Mouse (Mus musculus) cerebellum, postnatal 4 days (tissue): ENCODE data around the gene Cracr2b.
"Not testable (repeated sequence)": the region's sequence is repeated elsewhere in the genome, so short reads cannot be mapped to it uniquely, and the experiment has no call there.

ENCODE experiments used
- DNase-seq, 2 experiments: peaks; one replicate each; pipeline ENCODE4 v3.0.0; 2022; ENCODE audit warnings: low spot score in 2 of 2, mixed read lengths in 1 of 2

Gene Cracr2b

GRCm38 (mm10) chr7:141433517-141434400, 27.1 kb upstream of the Cracr2b start:
- DNase-seq: no peak

- no peak for DNase-seq
These were observed 26.4 kb upstream of the Cracr2b start for GRCm38 (mm10) chr7:141434464-141434863.

- DNase-seq: no peak
These were observed 25.6 kb upstream of the Cracr2b start for GRCm38 (mm10) chr7:141435129-141435855.

- DNase-seq: no peak
These were observed 24.9 kb upstream of the Cracr2b start for GRCm38 (mm10) chr7:141435856-141436522.

GRCm38 (mm10) chr7:141436523-141436892, 24.4 kb upstream of the Cracr2b start:
- no peak for DNase-seq

- DNase-seq: peak; percentile 74 to 83
These were observed 23.4 kb upstream of the Cracr2b start, which contains the start of gene Slc25a22 for GRCm38 (mm10) chr7:141437178-141438120. TSS of gene Slc25a22 (minus strand) at chr7:141437892.

GRCm38 (mm10) chr7:141438201-141438968, 22.5 kb upstream of the Cracr2b start:
- DNase-seq: no peak

- no peak for DNase-seq
These were observed 21.7 kb upstream of the Cracr2b start for GRCm38 (mm10) chr7:141439140-141439679.

GRCm38 (mm10) chr7:141439811-141440210, 21.1 kb upstream of the Cracr2b start:
- DNase-seq: no peak

- peak in 1 of 2 experiments; percentile 57 for DNase-seq
These were observed 20.3 kb upstream of the Cracr2b start for GRCm38 (mm10) chr7:141440613-141441012.

GRCm38 (mm10) chr7:141441460-141441859, 19.4 kb upstream of the Cracr2b start:
- no peak for DNase-seq

GRCm38 (mm10) chr7:141442199-141442598, 18.7 kb upstream of the Cracr2b start:
- DNase-seq: no peak

GRCm38 (mm10) chr7:141443081-141443821, 17.6 kb upstream of the Cracr2b start:
- peak in 1 of 2 experiments; percentile 29 for DNase-seq

GRCm38 (mm10) chr7:141443828-141444237, 17.1 kb upstream of the Cracr2b start, which contains the start of gene Pidd1:
TSS of gene Pidd1 (minus strand) at chr7:141444025.
- peak in 1 of 2 experiments; percentile 30 for DNase-seq

GRCm38 (mm10) chr7:141446374-141446773, 14.5 kb upstream of the Cracr2b start:
- DNase-seq: not testable (repeated sequence)

GRCm38 (mm10) chr7:141447110-141447991, 13.5 kb upstream of the Cracr2b start, which contains the start of gene Rplp2:
TSS of gene Rplp2 (plus strand) at chr7:141447370.
- DNase-seq: peak; percentile 79 to 91

- DNase-seq: no peak
These were observed 9.0 kb upstream of the Cracr2b start for GRCm38 (mm10) chr7:141451928-141452327.

- DNase-seq: no peak
These were observed 7.3 kb upstream of the Cracr2b start for GRCm38 (mm10) chr7:141453636-141454035.
